Mouse (Mus musculus) Patski (cell line): ENCODE data around the gene Sept1. TPM values are rescaled to one million over a fixed set of nuclear protein-coding genes. Genes with fewer than 3 reads are reported as not detected.
A peak's percentile ranks its signal among the peaks of the same experiment; 100 is the strongest.

Experiments
- ATAC-seq: fragments of 100-300 bp; one replicate; pipeline ENCODE4 v1.8.0; 2021
- CTCF ChIA-PET: fragments of 350-600 bp; sonication (Branson Sonifier 250); formaldehyde crosslinking; loops from one replicate; lab custom pipeline; 2022; ENCODE audit warnings: inconsistent platforms; lab: Charles Lee
- POLR2A ChIA-PET: fragments of 350-600 bp; sonication (Branson Sonifier 250); formaldehyde crosslinking; loops from one replicate; lab custom pipeline; 2022; ENCODE audit warnings: antibody characterized with exemption, inconsistent platforms; lab: Charles Lee
- DNase-seq: peaks from one replicate; pipeline ENCODE4 v3.0.0-alpha.2; 2011; ENCODE audit warnings: low read depth, low spot score
- H3K27me3 ChIP-seq: fragments of 371-371 bp; one replicate; pipeline ENCODE4 v1.5.1; 2021
- CTCF ChIP-seq: fragments of 100-300 bp; IDR thresholded peaks from one replicate; pipeline ENCODE4 v1.5.1; 2021
- in situ Hi-C: fragments of 300-500 bp; cut with MboI; formaldehyde crosslinking; loops from 3 replicates; pipeline ENCODE4 v1.11.1; 2018; ENCODE audit warnings: low pct_unique_long_range_greater_than_20kb, mixed read lengths
- polyA plus RNA-seq: library from polyadenylated mRNA; unstranded; gene quantifications from one replicate; pipeline ENCODE4 v1.2.3, GENCODE M21; 2021

The Sept1 gene
- 2.1 TPM for polyA plus RNA-seq

- ChIA-PET CTCF (no interaction called here), POLR2A (no interaction called here)
- ATAC-seq (peak; percentile 78), DNase-seq (no peak)
- H3K27me3 ChIP-seq: no peaks in the 10 kb centered on the region
- no peak for TF ChIP-seq CTCF
- in situ Hi-C loops: no loop called here
These were observed at the start of gene Sept1, which contains the start of gene Zfp553 for GRCm38 (mm10) chr7:127232622-127233367. Sept1 (minus strand) TSS chr7:127233130. Zfp553 (plus strand) TSS chr7:127233061.

- TF ChIP-seq CTCF: no peak
- H3K27me3 ChIP-seq: no peaks in the 10 kb centered on the region
- POLR2A ChIA-PET: interaction anchor here (0.6 kb wide), 1 partner anchor 20 kb away, joined by 3 read pairs; no protein-coding TSS in a partner anchor
- no peak for ATAC-seq
- CTCF ChIA-PET: no interaction called here
- no peak for DNase-seq
- in situ Hi-C loops: no loop called here
These were observed 49.3 kb upstream of the Sept1 start for GRCm38 (mm10) chr7:127282190-127282589.

GRCm38 (mm10) chr7:127281114-127281513 is 48.2 kb upstream of the Sept1 start:
- no peak for TF ChIP-seq CTCF
- ATAC-seq: no peak
- POLR2A ChIA-PET: no interaction called here
- DNase-seq: no peak
- in situ Hi-C loops: no loop called here
- no peaks in the 10 kb centered on the region for H3K27me3 ChIP-seq
- CTCF ChIA-PET: no interaction called here

GRCm38 (mm10) chr7:127280092-127280491 is 47.2 kb upstream of the Sept1 start:
- DNase-seq (no peak), ATAC-seq (no peak)
- TF ChIP-seq CTCF: no peak
- H3K27me3 ChIP-seq: no peaks in the 10 kb centered on the region
- ChIA-PET CTCF (no interaction called here), POLR2A (no interaction called here)
- in situ Hi-C loops: no loop called here

GRCm38 (mm10) chr7:127278311-127278710 is 45.4 kb upstream of the Sept1 start:
- ChIA-PET CTCF (interaction anchor here (1.2 kb wide), 2 partner anchors 12 to 16 kb away, joined by 3 read pairs; no protein-coding TSS in a partner anchor), POLR2A (no interaction called here)
- in situ Hi-C loops: no loop called here
- peak; percentile 64 for TF ChIP-seq CTCF
- DNase-seq (no peak), ATAC-seq (no peak)
- H3K27me3 ChIP-seq: no peaks in the 10 kb centered on the region

GRCm38 (mm10) chr7:127276519-127276961 is 43.6 kb upstream of the Sept1 start:
- POLR2A ChIA-PET: no interaction called here
- in situ Hi-C loops: no loop called here
- no peak for DNase-seq
- ATAC-seq: no peak
- no peaks in the 10 kb centered on the region for H3K27me3 ChIP-seq
- CTCF ChIA-PET: interaction anchor here (1.1 kb wide), 1 partner anchor 16 kb away, joined by 3 read pairs; the partner anchor contains the start of gene Dctpp1
- TF ChIP-seq CTCF: no peak

- in situ Hi-C loops: no loop called here
- DNase-seq: peak; percentile 94
- no peak for TF ChIP-seq CTCF
- H3K27me3 ChIP-seq: no peaks in the 10 kb centered on the region
- ChIA-PET CTCF (no interaction called here), POLR2A (interaction anchor here (0.6 kb wide), 2 partner anchors 39 to 42 kb away, joined by 3 read pairs; no protein-coding TSS in a partner anchor)
- ATAC-seq: peak; percentile 68
These were observed 41.2 kb upstream of the Sept1 start, which contains the start of gene Sephs2 for GRCm38 (mm10) chr7:127273925-127274789. Sephs2 (minus strand) TSS chr7:127274055.

GRCm38 (mm10) chr7:127273118-127273923 is 40.4 kb upstream of the Sept1 start:
- POLR2A ChIA-PET: no interaction called here

GRCm38 (mm10) chr7:127272566-127272965 is 39.6 kb upstream of the Sept1 start:
- in situ Hi-C loops: no loop called here
- ATAC-seq: no peak
- CTCF ChIA-PET: no interaction called here

More at GRCm38 (mm10) chr7:127273118-127273923, 40.4 kb upstream of the Sept1 start:
- CTCF ChIA-PET: no interaction called here
- in situ Hi-C loops: no loop called here
- ATAC-seq (peak; percentile 37), DNase-seq (no peak)
- H3K27me3 ChIP-seq: no peaks in the 10 kb centered on the region
- TF ChIP-seq CTCF: no peak

More at GRCm38 (mm10) chr7:127272566-127272965, 39.6 kb upstream of the Sept1 start:
- DNase-seq: no peak
- no peak for TF ChIP-seq CTCF
- no peaks in the 10 kb centered on the region for H3K27me3 ChIP-seq
- POLR2A ChIA-PET: interaction anchor here (0.7 kb wide), 1 partner anchor 1297 kb away, joined by 5 read pairs; no protein-coding TSS in a partner anchor
